Mouse (Mus musculus): ENCODE results near the gene Tmf1. TPM values are rescaled to one million over a fixed set of nuclear protein-coding genes. Genes with fewer than 3 reads are reported as not detected.

The Tmf1 gene
- polyA plus RNA-seq, 1 experiment: 55.8 TPM

DNA sequence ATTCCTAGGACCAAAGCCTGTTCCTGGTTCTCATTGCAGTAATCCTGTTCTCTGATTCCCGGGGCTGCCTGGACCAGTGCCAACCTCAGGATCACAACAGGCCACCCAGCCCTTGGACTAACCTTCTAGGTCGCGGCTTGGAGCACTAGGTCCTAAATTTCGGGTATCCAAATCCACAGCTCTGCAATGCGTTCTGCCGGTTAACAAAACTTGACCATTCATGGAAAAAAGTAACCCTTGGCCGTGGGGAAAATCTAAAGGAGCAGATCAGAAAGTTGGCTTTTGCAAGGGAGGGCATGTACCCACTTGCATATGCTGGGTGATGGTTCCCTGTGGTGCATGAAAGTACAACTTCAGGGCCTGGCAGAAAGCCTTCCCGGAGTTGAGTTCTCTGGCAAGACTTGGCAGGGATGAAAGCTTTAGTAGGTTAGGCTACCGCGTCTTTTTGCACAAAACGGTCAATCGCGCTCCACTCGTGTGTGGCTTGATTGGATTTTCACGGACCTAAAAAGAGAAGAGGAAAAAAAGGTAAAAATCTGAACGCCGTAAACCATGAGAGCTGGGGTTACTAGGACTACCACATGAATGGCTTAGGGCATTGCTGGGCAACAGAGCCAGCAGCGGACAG lies 31.1 kb downstream of the Tmf1 start:
- H3K4me3 ChIP-seq (ENCODE audit: insufficient read depth, low read length): peak overlapping the region; percentile 53
- peaks cover 8% of the 10 kb centered on the region for H3K4me1 ChIP-seq (ENCODE audit: control insufficient read depth, insufficient read depth, low read length)
- TF ChIP-seq CTCF (IDR thresholded peaks at IDR 0.05; ENCODE audit: borderline replicate concordance, insufficient read depth, low read length) (no peak), POLR2A (IDR thresholded peaks at IDR 0.05; ENCODE audit: low read depth, low read length) (no peak)
- peak overlapping the region; percentile 76 for H3K27ac ChIP-seq (ENCODE audit: insufficient read depth, low read length)

DNA sequence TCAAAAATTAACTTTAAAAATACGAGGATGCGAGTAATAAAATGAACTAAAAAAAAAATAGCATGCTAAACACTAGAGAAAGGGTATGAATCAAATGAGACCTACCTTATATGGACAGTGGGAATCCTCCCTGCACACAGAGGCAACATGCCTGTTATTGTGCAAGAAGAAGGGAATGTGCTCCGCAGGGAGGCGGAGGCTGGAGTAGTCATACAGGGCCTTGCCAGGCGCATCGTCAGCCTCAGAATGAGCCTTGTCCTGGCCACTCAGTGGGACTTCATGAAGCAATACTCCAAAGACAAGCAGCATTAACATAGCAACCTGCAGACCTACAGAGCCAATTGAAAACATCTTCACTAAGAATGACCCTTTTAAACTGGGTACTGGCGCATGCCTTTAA lies 33.8 kb downstream of the Tmf1 start:
- TF ChIP-seq CTCF (IDR thresholded peaks at IDR 0.05; ENCODE audit: borderline replicate concordance, insufficient read depth, low read length) (no peak), POLR2A (IDR thresholded peaks at IDR 0.05; ENCODE audit: low read depth, low read length) (no peak)
- H3K4me1 ChIP-seq (ENCODE audit: control insufficient read depth, insufficient read depth, low read length): peaks cover 8% of the 10 kb centered on the region

DNA sequence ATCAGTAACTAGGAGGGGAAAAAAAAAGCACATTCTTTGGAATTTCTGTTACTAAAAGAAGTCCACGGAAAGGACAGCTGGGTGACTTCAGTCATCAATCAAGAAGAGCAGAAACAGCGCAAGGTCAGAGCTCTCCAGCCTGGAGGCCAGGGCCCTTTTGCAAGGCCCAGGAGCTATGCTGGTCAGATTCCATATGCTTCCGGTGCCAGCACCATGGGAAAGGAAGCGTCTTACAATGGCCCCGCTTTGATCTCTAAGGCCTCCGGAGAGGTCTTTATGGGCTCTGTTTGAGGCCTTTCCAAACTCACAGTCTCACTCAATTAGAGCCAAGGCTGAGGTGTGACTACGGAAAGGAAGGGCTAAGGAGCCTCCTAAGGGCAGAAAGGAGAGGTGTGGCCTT lies 34.6 kb downstream of the Tmf1 start:
- peaks cover 4% of the 10 kb centered on the region; the same call in 1 of the 2 replicates for H3K4me1 ChIP-seq (ENCODE audit: control insufficient read depth, insufficient read depth, low read length)
- peak overlapping the region; percentile 73; the same call in 1 of the 2 replicates for H3K27ac ChIP-seq (ENCODE audit: insufficient read depth, low read length)
- no peak overlapping the region for H3K4me3 ChIP-seq (ENCODE audit: insufficient read depth, low read length)
- TF ChIP-seq POLR2A (IDR thresholded peaks at IDR 0.05; ENCODE audit: low read depth, low read length) (no peak), CTCF (IDR thresholded peaks at IDR 0.05; ENCODE audit: borderline replicate concordance, insufficient read depth, low read length) (no peak)

More for the DNA sequence above, 33.8 kb downstream of the Tmf1 start:
- no peak overlapping the region for H3K4me3 ChIP-seq (ENCODE audit: insufficient read depth, low read length)
- peak overlapping the region; percentile 73; the same call in 1 of the 2 replicates for H3K27ac ChIP-seq (ENCODE audit: insufficient read depth, low read length)

DNA sequence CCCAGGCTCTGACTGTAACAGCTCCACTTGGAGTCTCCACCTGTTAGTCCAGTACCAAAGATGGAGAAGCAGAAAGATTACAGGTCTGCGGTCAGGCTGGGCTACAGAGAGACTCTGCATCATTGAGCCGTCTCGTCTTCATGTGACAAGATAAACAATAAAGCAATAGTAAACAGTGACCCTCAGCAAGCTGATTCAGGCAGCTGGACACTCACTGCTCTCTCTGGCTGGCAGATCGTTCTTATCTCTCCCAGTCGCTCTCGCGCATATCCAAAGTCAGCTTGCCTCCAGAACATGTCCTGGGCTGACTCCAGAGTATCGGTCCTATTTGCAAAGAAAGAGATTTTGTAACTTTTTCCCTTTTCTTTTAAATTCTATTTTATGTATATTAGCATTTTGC lies 36.3 kb downstream of the Tmf1 start:
- no peak overlapping the region for H3K27ac ChIP-seq (ENCODE audit: insufficient read depth, low read length)

DNA sequence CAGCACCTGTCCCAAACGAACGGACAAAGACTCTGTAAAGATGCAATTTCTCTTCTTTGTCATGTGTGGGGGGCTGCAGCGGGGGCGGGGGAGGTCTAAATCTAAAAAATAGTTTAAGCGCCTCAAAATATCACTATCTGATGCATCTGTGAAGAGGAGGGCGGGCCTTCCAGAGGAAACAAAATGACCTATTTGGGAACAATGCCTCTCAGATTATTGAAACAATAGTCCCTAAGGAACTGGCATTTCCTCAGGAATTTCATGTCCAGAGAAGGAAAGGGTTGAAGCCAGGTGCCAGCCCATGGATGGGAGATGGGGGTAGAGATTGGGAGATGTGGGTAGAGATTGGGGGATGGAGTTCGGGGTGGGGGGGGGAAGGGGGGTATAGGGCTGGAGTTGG lies 37.1 kb downstream of the Tmf1 start:
- no peak overlapping the region for H3K4me3 ChIP-seq (ENCODE audit: insufficient read depth, low read length)
- TF ChIP-seq POLR2A (IDR thresholded peaks at IDR 0.05; ENCODE audit: low read depth, low read length) (no peak), CTCF (IDR thresholded peaks at IDR 0.05; ENCODE audit: borderline replicate concordance, insufficient read depth, low read length) (no peak)

More for the DNA sequence above, 36.3 kb downstream of the Tmf1 start:
- no peak overlapping the region for H3K4me3 ChIP-seq (ENCODE audit: insufficient read depth, low read length)
- no peak for TF ChIP-seq CTCF (IDR thresholded peaks at IDR 0.05; ENCODE audit: borderline replicate concordance, insufficient read depth, low read length)
- TF ChIP-seq POLR2A (IDR thresholded peaks at IDR 0.05; ENCODE audit: low read depth, low read length): no peak
- H3K4me1 ChIP-seq (ENCODE audit: control insufficient read depth, insufficient read depth, low read length): no peaks in the 10 kb centered on the region

DNA sequence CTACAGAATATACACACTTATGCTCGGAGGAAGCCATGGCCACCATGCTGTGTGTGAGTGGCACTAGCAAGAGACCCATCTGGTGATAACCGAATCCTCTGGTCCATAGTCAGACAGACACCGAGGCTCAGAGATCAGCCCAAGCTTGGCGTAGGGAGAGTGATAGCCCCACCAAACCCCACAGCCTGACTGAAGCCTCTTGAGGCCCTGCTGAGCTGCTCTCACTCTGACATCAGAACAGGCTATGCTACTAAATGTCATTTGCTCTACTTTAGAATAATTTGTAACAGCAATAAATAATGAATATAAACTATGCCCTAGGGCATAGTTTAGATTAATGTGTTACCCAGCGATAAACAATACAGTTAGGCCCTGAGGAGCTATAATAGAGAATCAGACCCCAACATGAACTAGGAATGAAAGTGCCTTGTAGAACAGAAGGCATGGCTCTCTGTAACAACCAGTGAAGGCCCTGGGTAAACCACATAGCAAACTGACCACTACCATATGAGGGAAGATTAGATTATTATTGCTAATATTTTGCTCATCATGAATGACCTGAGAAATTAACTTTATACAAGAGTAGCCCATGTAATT lies 46.1 kb downstream of the Tmf1 start:
- Histone ChIP-seq H3K27ac (ENCODE audit: insufficient read depth, low read length) (no peak overlapping the region), H3K4me1 (ENCODE audit: control insufficient read depth, insufficient read depth, low read length) (no peaks in the 10 kb centered on the region), H3K4me3 (ENCODE audit: insufficient read depth, low read length) (no peak overlapping the region)
- TF ChIP-seq POLR2A (IDR thresholded peaks at IDR 0.05; ENCODE audit: low read depth, low read length) (no peak), CTCF (IDR thresholded peaks at IDR 0.05; ENCODE audit: borderline replicate concordance, insufficient read depth, low read length) (no peak)

More for the DNA sequence above, 37.1 kb downstream of the Tmf1 start:
- Histone ChIP-seq H3K27ac (ENCODE audit: insufficient read depth, low read length) (no peak overlapping the region), H3K4me1 (ENCODE audit: control insufficient read depth, insufficient read depth, low read length) (no peaks in the 10 kb centered on the region)

DNA sequence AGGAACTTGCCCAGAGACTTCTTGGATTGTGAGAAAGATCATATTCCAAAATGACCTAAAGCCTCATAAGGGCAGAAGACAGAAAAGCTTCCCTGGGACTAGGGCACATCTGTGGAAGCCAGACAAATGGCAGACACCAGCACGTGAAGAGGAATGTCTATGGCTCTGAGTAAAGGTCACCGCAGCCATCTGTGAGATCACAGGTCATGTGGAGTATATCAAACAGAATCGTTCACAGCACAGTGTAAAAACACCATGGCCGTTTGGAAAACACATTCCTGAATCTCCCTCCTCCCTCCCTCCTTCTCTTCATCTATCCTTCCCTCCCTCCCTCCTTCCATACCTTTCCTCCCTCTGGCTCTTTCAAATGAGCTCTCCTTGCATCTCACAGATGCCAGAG lies 47.1 kb downstream of the Tmf1 start:
- H3K4me1 ChIP-seq (ENCODE audit: control insufficient read depth, insufficient read depth, low read length): no peaks in the 10 kb centered on the region
- H3K4me3 ChIP-seq (ENCODE audit: insufficient read depth, low read length): no peak overlapping the region
- no peak overlapping the region for H3K27ac ChIP-seq (ENCODE audit: insufficient read depth, low read length)
- TF ChIP-seq CTCF (IDR thresholded peaks at IDR 0.05; ENCODE audit: borderline replicate concordance, insufficient read depth, low read length) (no peak), POLR2A (IDR thresholded peaks at IDR 0.05; ENCODE audit: low read depth, low read length) (no peak)

DNA sequence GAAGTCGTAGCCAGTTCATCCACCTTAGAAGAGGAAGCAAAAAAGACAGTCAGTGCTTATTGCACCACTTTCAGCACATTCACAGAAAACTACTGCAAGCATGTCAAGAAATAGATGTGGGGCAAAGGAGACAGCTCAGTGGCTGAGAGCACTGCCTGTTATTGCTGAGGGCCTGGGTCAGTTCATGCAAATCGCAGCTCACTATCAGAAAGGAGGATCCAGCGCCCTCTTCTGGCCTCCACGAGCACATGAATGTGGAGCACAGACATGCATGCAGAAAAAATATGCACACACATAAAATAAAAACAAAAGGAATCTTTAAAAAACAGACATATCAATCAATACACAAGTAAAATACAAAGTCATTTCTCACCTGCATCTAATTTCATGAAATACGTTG lies 47.9 kb downstream of the Tmf1 start:
- Histone ChIP-seq H3K27ac (ENCODE audit: insufficient read depth, low read length) (no peak overlapping the region), H3K4me3 (ENCODE audit: insufficient read depth, low read length) (no peak overlapping the region), H3K4me1 (ENCODE audit: control insufficient read depth, insufficient read depth, low read length) (no peaks in the 10 kb centered on the region)
- TF ChIP-seq POLR2A (IDR thresholded peaks at IDR 0.05; ENCODE audit: low read depth, low read length) (no peak), CTCF (IDR thresholded peaks at IDR 0.05; ENCODE audit: borderline replicate concordance, insufficient read depth, low read length) (no peak)

DNA sequence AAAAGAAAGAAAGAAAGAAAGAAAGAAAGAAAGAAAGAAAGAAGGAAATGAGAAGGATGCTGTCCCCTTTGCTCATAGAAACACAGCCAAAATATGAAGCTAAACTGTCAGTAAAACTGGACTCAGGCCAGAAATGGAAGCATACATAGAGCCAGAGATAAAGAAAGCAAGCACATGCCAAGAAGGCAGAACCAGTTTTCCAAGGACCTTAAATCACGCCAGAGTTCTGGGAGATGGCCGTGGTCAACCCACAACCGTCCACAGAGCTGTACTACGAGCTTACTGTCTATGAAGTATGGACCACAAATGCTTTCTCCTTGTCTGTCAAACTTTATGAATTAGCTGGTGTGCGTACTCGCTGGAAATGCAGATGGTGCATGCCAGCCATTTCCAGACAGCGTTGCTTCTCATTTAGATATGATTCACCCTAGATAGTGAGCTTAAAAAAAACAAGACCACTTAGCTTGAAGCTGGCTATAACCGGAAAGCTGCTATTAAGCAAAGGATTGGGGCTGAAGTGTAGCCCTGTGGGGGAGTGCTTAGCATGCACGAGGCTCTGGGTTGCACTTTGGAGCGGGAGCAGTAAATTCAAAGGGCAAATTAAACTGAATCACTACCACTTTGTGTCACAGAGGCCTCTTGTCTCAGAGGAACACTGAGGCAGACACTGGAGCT lies 54.4 kb downstream of the Tmf1 start:
- TF ChIP-seq POLR2A (IDR thresholded peaks at IDR 0.05; ENCODE audit: low read depth, low read length) (no peak), CTCF (IDR thresholded peaks at IDR 0.05; ENCODE audit: borderline replicate concordance, insufficient read depth, low read length) (no peak)
- Histone ChIP-seq H3K27ac (ENCODE audit: insufficient read depth, low read length) (no peak overlapping the region), H3K4me3 (ENCODE audit: insufficient read depth, low read length) (no peak overlapping the region), H3K4me1 (ENCODE audit: control insufficient read depth, insufficient read depth, low read length) (no peaks in the 10 kb centered on the region; the same call in 1 of the 2 replicates)

DNA sequence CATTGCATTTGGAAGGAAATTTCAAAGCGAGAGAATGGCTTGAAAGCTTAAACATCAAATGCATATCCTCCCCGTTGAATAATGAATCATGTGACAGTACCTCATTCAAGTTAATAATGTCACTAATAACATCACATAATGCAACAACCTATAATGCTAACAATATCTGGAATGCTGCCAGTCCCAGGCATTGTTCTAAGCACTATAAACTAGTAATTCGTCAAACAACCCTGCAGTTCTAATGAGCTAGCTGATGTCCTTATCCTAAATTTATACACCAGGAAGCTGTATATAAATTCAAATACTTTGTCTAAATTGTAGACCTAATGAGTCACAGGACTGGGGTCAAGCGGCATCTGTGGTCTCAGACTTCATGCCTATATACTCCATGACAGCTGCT lies 58.0 kb downstream of the Tmf1 start:
- no peak overlapping the region for H3K27ac ChIP-seq (ENCODE audit: insufficient read depth, low read length)

More for the DNA sequence above, 58.0 kb downstream of the Tmf1 start:
- no peak overlapping the region for H3K4me3 ChIP-seq (ENCODE audit: insufficient read depth, low read length)
- TF ChIP-seq POLR2A (IDR thresholded peaks at IDR 0.05; ENCODE audit: low read depth, low read length) (no peak), CTCF (IDR thresholded peaks at IDR 0.05; ENCODE audit: borderline replicate concordance, insufficient read depth, low read length) (no peak)
- H3K4me1 ChIP-seq (ENCODE audit: control insufficient read depth, insufficient read depth, low read length): no peaks in the 10 kb centered on the region; the same call in 1 of the 2 replicates

Measured in embryonic fibroblast, embryonic 13.5 days (primary cell).